Mouse (Mus musculus) activated CD4-positive, CD25-positive, alpha-beta regulatory T cell, adult 4 months (primary cell): Measurements from ENCODE around the gene Dock10. TPM values are rescaled to one million over a fixed set of nuclear protein-coding genes. Genes with fewer than 3 reads are reported as not detected.

Experiments used
- ATAC-seq: one replicate; pipeline ENCODE4 v1.8.0; 2017
- polyA plus RNA-seq, 2 experiments: library from polyadenylated mRNA; unstranded; fragments of 100-300 nt; shearing (Covaris generic); gene quantifications; one replicate each; pipeline ENCODE4 v1.2.1; 2017

The Dock10 gene
- polyA plus RNA-seq, 2 experiments from 2014 or later = 93.0 to 114 TPM

- ATAC-seq = no peak
Observed at GRCm38 (mm10) chr1:80607546-80607945, 150.8 kb downstream of the Dock10 start.

- ATAC-seq = no peak
Observed at GRCm38 (mm10) chr1:80606131-80606754, 152.1 kb downstream of the Dock10 start.

- ATAC-seq = no peak
Observed at GRCm38 (mm10) chr1:80604332-80604731, 154.0 kb downstream of the Dock10 start.

GRCm38 (mm10) chr1:80603081-80603480 is 155.2 kb downstream of the Dock10 start:
- ATAC-seq = no peak

GRCm38 (mm10) chr1:80583281-80583680 is 175.0 kb downstream of the Dock10 start:
- no peak for ATAC-seq

- no peak for ATAC-seq
Observed at GRCm38 (mm10) chr1:80582186-80582585, 176.1 kb downstream of the Dock10 start.

GRCm38 (mm10) chr1:80576898-80577297 is 181.4 kb downstream of the Dock10 start:
- peak; percentile 59 for ATAC-seq

- ATAC-seq = no peak
Observed at GRCm38 (mm10) chr1:80556446-80556845, 201.9 kb downstream of the Dock10 start.

GRCm38 (mm10) chr1:80541522-80541921 is 216.8 kb downstream of the Dock10 start:
- ATAC-seq = no peak

GRCm38 (mm10) chr1:80522197-80522596 is 236.1 kb downstream of the Dock10 start:
- ATAC-seq = no peak

- no peak for ATAC-seq
Observed at GRCm38 (mm10) chr1:80520456-80520855, 237.9 kb downstream of the Dock10 start.

GRCm38 (mm10) chr1:80519893-80520292 is 238.4 kb downstream of the Dock10 start:
- ATAC-seq = no peak

- no peak for ATAC-seq
Observed at GRCm38 (mm10) chr1:80515836-80516235, 242.5 kb downstream of the Dock10 start.

GRCm38 (mm10) chr1:80512210-80512948 is 245.9 kb downstream of the Dock10 start:
- ATAC-seq = no peak

GRCm38 (mm10) chr1:80504757-80505156 is 253.6 kb downstream of the Dock10 start:
- no peak for ATAC-seq

GRCm38 (mm10) chr1:80504081-80504480 is 254.2 kb downstream of the Dock10 start:
- no peak for ATAC-seq

- no peak for ATAC-seq
Observed at GRCm38 (mm10) chr1:80502456-80503165, 255.7 kb downstream of the Dock10 start.

- no peak for ATAC-seq
Observed at GRCm38 (mm10) chr1:80499264-80499663, 259.1 kb downstream of the Dock10 start.

- peak; percentile 65 for ATAC-seq
Observed at GRCm38 (mm10) chr1:80496360-80496759, 262.0 kb downstream of the Dock10 start.

GRCm38 (mm10) chr1:80483419-80483818 is 274.9 kb downstream of the Dock10 start:
- ATAC-seq = no peak

- ATAC-seq = no peak
Observed at GRCm38 (mm10) chr1:80474942-80475341, 283.4 kb downstream of the Dock10 start.

GRCm38 (mm10) chr1:80472395-80472794 is 285.9 kb downstream of the Dock10 start:
- ATAC-seq = no peak

GRCm38 (mm10) chr1:80461348-80461747 is 297.0 kb downstream of the Dock10 start, which contains the start of gene Gm45261:
Gene Gm45261, minus strand, starts transcription at chr1:80461448.
- ATAC-seq = no peak

GRCm38 (mm10) chr1:80459923-80460322 is 298.4 kb downstream of the Dock10 start:
- ATAC-seq = no peak
